Mouse (Mus musculus): Measurements from ENCODE around the gene Pigp. TPM values are rescaled to one million over a fixed set of nuclear protein-coding genes. Genes with fewer than 3 reads are reported as not detected.
A peak's percentile ranks its signal among the peaks of the same experiment; 100 is the strongest.

The Pigp gene
- polyA plus RNA-seq, 1 experiment = 32.9 TPM

DNA sequence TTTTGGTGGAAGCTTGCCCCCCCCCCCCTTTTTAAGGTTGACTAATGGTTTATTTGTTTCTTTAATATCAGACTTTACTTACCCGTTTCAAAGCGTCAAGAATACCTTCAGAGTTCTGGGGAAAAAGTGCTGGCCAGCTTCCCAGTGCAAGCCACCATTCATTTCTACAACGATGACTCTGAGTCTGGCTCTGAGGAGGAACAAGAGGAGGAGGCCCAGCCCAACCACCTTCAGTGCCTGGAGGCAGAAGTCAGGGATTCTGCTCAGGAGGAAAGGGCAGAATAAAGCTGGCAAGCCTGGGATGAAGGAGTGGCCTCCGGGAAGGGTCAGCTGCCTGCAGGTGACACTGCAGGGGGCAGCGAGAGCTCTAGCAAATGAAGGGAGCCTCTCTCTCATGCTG is 36.0 kb downstream of the Pigp start:
- Histone ChIP-seq H3K36me3 (ENCODE audit: control insufficient read depth, insufficient read depth) (no peaks in the 10 kb centered on the region), H3K4me3 (ENCODE audit: insufficient read depth, poor library complexity, severe bottlenecking) (no peak overlapping the region), H3K79me2 (ENCODE audit: control insufficient read depth, insufficient read depth) (no peaks in the 10 kb centered on the region), H3K27me3 (ENCODE audit: control insufficient read depth, insufficient read depth, insufficient read length) (no peaks in the 10 kb centered on the region), H3ac (ENCODE audit: control insufficient read depth, insufficient read length, low read depth) (no peak overlapping the region), H3K79me3 (ENCODE audit: low read depth) (no peaks in the 10 kb centered on the region)
- TF ChIP-seq MAX (IDR thresholded peaks at IDR 0.05) (no peak), MYOG (IDR thresholded peaks at IDR 0.05; ENCODE audit: control insufficient read depth, extremely low read depth, insufficient read length) (no peak), FOSL1 (IDR thresholded peaks at IDR 0.05; ENCODE audit: insufficient read depth, low read length, poor library complexity, severe bottlenecking) (no peak), MYOD1 (IDR thresholded peaks at IDR 0.05; ENCODE audit: control insufficient read depth, insufficient read length, low read depth) (no peak), CTCF (IDR thresholded peaks at IDR 0.05; ENCODE audit: control insufficient read depth, insufficient read depth, insufficient read length) (no peak), USF1 (IDR thresholded peaks at IDR 0.05; ENCODE audit: low read depth) (no peak), CEBPB (IDR thresholded peaks at IDR 0.05; ENCODE audit: low read depth) (no peak)

- no peak overlapping the region for H3K4me3 ChIP-seq (ENCODE audit: insufficient read depth, poor library complexity, severe bottlenecking)
- H3K27me3 ChIP-seq (ENCODE audit: control insufficient read depth, insufficient read depth, insufficient read length) = no peaks in the 10 kb centered on the region
- no peaks in the 10 kb centered on the region for H3K79me3 ChIP-seq (ENCODE audit: low read depth)
- H3K36me3 ChIP-seq (ENCODE audit: control insufficient read depth, insufficient read depth) = no peaks in the 10 kb centered on the region
- peak; percentile 69 for TF ChIP-seq CTCF (IDR thresholded peaks at IDR 0.05; ENCODE audit: control insufficient read depth, insufficient read depth, insufficient read length)
- TF ChIP-seq CEBPB (IDR thresholded peaks at IDR 0.05; ENCODE audit: low read depth) = no peak
- no peak for TF ChIP-seq FOSL1 (IDR thresholded peaks at IDR 0.05; ENCODE audit: insufficient read depth, low read length, poor library complexity, severe bottlenecking)
- no peak overlapping the region for H3ac ChIP-seq (ENCODE audit: control insufficient read depth, insufficient read length, low read depth)
- no peaks in the 10 kb centered on the region for H3K79me2 ChIP-seq (ENCODE audit: control insufficient read depth, insufficient read depth)
These were observed 39.8 kb downstream of the Pigp start for GRCm38 (mm10) chr16:94331886-94332252.

DNA sequence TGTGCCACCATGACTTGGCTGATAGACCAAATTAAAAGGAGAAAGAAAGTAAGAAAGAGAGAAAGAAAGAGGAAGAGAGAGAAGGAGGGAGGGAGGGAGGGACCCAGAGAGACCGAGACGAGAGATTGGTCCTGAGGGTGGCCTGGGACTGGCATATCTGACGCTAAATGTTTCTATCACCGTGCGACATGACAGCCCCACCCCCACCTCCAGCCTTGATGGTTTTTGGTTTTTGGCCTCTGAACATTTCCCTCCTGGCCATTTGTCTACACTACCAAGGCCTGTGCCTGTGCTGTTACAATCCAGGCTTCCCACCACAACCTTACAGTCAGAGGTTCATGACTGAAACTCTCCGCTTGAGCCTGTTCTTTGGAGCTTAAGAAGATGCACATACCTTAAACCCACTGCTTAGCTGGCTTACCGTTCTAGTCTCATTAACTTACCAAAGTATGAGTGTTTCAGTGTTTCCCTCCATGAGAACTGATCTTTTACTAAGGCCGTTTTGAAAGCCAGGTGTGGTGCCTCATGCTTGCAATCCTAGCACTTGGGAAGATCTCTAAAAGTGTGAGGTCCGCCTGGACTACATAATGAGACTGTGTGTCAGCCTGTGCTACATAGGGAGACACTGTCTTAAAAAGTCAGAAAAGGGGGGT is 40.3 kb downstream of the Pigp start:
- Histone ChIP-seq H3K27me3 (ENCODE audit: control insufficient read depth, insufficient read depth, insufficient read length) (no peaks in the 10 kb centered on the region), H3K36me3 (ENCODE audit: control insufficient read depth, insufficient read depth) (no peaks in the 10 kb centered on the region), H3K79me3 (ENCODE audit: low read depth) (no peaks in the 10 kb centered on the region), H3K79me2 (ENCODE audit: control insufficient read depth, insufficient read depth) (no peaks in the 10 kb centered on the region), H3ac (ENCODE audit: control insufficient read depth, insufficient read length, low read depth) (no peak overlapping the region), H3K4me3 (ENCODE audit: insufficient read depth, poor library complexity, severe bottlenecking) (no peak overlapping the region)
- TF ChIP-seq USF1 (IDR thresholded peaks at IDR 0.05; ENCODE audit: low read depth) (no peak), CTCF (IDR thresholded peaks at IDR 0.05; ENCODE audit: control insufficient read depth, insufficient read depth, insufficient read length) (no peak), CEBPB (IDR thresholded peaks at IDR 0.05; ENCODE audit: low read depth) (no peak), FOSL1 (IDR thresholded peaks at IDR 0.05; ENCODE audit: insufficient read depth, low read length, poor library complexity, severe bottlenecking) (no peak)

DNA sequence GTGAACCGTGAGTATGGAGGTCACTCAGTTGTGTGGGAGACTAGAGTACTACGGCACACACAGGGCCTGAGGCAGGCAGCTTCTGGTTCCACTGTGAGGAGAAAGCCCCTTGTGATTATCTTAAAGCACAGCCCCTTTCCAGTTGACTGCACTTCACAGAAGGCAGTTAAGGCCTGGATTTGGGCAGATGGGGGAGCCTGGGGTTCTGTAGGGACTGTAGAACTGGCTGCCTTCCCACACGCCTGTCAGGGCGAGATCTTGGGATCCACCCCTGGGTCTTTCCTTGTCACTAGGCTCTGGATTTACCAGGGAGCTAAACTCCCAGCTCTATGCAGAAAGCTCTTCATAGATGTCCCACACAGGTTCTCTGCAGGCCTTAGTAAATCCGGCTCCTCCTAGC is 41.2 kb downstream of the Pigp start:
- Histone ChIP-seq H3K27me3 (ENCODE audit: control insufficient read depth, insufficient read depth, insufficient read length) (no peaks in the 10 kb centered on the region), H3K36me3 (ENCODE audit: control insufficient read depth, insufficient read depth) (no peaks in the 10 kb centered on the region), H3K4me3 (ENCODE audit: insufficient read depth, poor library complexity, severe bottlenecking) (no peak overlapping the region), H3ac (ENCODE audit: control insufficient read depth, insufficient read length, low read depth) (no peak overlapping the region), H3K79me2 (ENCODE audit: control insufficient read depth, insufficient read depth) (no peaks in the 10 kb centered on the region), H3K79me3 (ENCODE audit: low read depth) (no peaks in the 10 kb centered on the region)
- no peak for TF ChIP-seq FOSL1 (IDR thresholded peaks at IDR 0.05; ENCODE audit: insufficient read depth, low read length, poor library complexity, severe bottlenecking)
- TF ChIP-seq MAX (IDR thresholded peaks at IDR 0.05) = no peak
- no peak for TF ChIP-seq MYOD1 (IDR thresholded peaks at IDR 0.05; ENCODE audit: control insufficient read depth, insufficient read length, low read depth)
- no peak for TF ChIP-seq MYOG (IDR thresholded peaks at IDR 0.05; ENCODE audit: control insufficient read depth, extremely low read depth, insufficient read length)
- no peak for TF ChIP-seq USF1 (IDR thresholded peaks at IDR 0.05; ENCODE audit: low read depth)
- TF ChIP-seq CEBPB (IDR thresholded peaks at IDR 0.05; ENCODE audit: low read depth) = no peak
- TF ChIP-seq CTCF (IDR thresholded peaks at IDR 0.05; ENCODE audit: control insufficient read depth, insufficient read depth, insufficient read length) = no peak

GRCm38 (mm10) chr16:94328881-94329867 is 42.5 kb downstream of the Pigp start:
- H3K4me3 ChIP-seq (ENCODE audit: insufficient read depth, poor library complexity, severe bottlenecking) = no peak overlapping the region
- no peaks in the 10 kb centered on the region for H3K36me3 ChIP-seq (ENCODE audit: control insufficient read depth, insufficient read depth)
- H3ac ChIP-seq (ENCODE audit: control insufficient read depth, insufficient read length, low read depth) = no peak overlapping the region
- H3K79me3 ChIP-seq (ENCODE audit: low read depth) = no peaks in the 10 kb centered on the region
- H3K27me3 ChIP-seq (ENCODE audit: control insufficient read depth, insufficient read depth, insufficient read length) = no peaks in the 10 kb centered on the region
- TF ChIP-seq USF1 (IDR thresholded peaks at IDR 0.05; ENCODE audit: low read depth) (no peak), CEBPB (IDR thresholded peaks at IDR 0.05; ENCODE audit: low read depth) (no peak), MYOG (IDR thresholded peaks at IDR 0.05; ENCODE audit: control insufficient read depth, extremely low read depth, insufficient read length) (no peak), FOSL1 (IDR thresholded peaks at IDR 0.05; ENCODE audit: insufficient read depth, low read length, poor library complexity, severe bottlenecking) (no peak), CTCF (IDR thresholded peaks at IDR 0.05; ENCODE audit: control insufficient read depth, insufficient read depth, insufficient read length) (no peak), MYOD1 (IDR thresholded peaks at IDR 0.05; ENCODE audit: control insufficient read depth, insufficient read length, low read depth) (no peak), MAX (IDR thresholded peaks at IDR 0.05) (no peak)
- H3K79me2 ChIP-seq (ENCODE audit: control insufficient read depth, insufficient read depth) = no peaks in the 10 kb centered on the region
